Mouse (Mus musculus) embryonic fibroblast, embryonic 13.5 days (primary cell): ENCODE measurements around the gene Fh1.

Experiments
- CTCF ChIP-seq: IDR thresholded peaks from 2 replicates; pipeline ENCODE4 v1.5.1; 2011; ENCODE audit warnings: mild to moderate bottlenecking, control low read depth, low read length, moderate library complexity, borderline replicate concordance; ENCODE audit not compliant: insufficient read depth
- POLR2A ChIP-seq: IDR thresholded peaks from 2 replicates; pipeline ENCODE4 v1.6.1; 2011; ENCODE audit warnings: low read depth, mild to moderate bottlenecking, control low read depth, low read length, moderate library complexity

DNA sequence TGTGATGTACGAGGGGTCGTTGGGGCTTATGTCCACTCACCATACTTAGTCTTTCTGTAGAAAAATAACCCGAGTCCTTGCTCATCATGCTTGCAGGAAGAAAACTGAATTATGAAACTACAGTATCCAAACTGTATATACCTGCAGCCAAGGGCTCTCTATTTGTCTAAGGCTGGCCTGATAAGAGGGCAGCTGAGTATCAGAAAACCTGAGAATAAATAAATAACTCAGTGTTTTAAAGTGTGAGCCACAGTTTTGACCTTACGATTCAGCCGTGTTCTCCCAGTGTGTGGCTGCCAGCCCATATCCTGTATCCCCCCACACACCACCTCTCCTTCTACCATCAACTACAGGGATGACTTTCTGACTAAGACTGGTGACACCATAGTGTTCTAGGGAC lies 38.8 kb downstream of the Fh1 start:
- no peak for TF ChIP-seq CTCF
- no peak for TF ChIP-seq POLR2A
